Mouse (Mus musculus) lung, embryonic 16.5 days (tissue): ENCODE results near the gene Eif1b. TPM values are rescaled to one million over a fixed set of nuclear protein-coding genes. Genes with fewer than 3 reads are reported as not detected.

Experiments
- ATAC-seq: fragments of 200-750 bp; cut with Nextera tagmentation; 2 replicates; pipeline ENCODE4 v1.8.0; 2017; ENCODE audit warnings: low read depth, mild to moderate bottlenecking, moderate library complexity
- H3K27ac ChIP-seq: fragments of 300-500 bp; sonication (generic); 2 replicates; pipeline ENCODE4 v1.5.1; 2014; ENCODE audit warnings: mild to moderate bottlenecking, control low read depth, low read length
- H3K27me3 ChIP-seq: fragments of 300-500 bp; sonication (generic); 2 replicates; pipeline ENCODE4 v1.6.1; 2014; ENCODE audit warnings: low read depth, low read length, mixed read lengths; ENCODE audit not compliant: control insufficient read depth, insufficient read depth
- H3K36me3 ChIP-seq: fragments of 300-500 bp; sonication (generic); 2 replicates; pipeline ENCODE4 v1.6.1; 2014; ENCODE audit warnings: low read length; ENCODE audit not compliant: control insufficient read depth, insufficient read depth
- H3K4me1 ChIP-seq: fragments of 300-500 bp; sonication (generic); replicated peaks from 2 replicates; pipeline ENCODE4 v1.6.1; 2014; ENCODE audit warnings: low read length, mixed read lengths; ENCODE audit not compliant: control insufficient read depth, insufficient read depth
- H3K4me2 ChIP-seq: fragments of 300-500 bp; sonication (generic); 2 replicates; pipeline ENCODE4 v1.6.1; 2014; ENCODE audit warnings: low read depth, low read length, control low read depth
- H3K4me3 ChIP-seq: fragments of 300-500 bp; sonication (generic); 2 replicates; pipeline ENCODE4 v1.5.1; 2014; ENCODE audit warnings: mild to moderate bottlenecking, low read length, control low read depth
- H3K9ac ChIP-seq: fragments of 300-500 bp; sonication (generic); 2 replicates; pipeline ENCODE4 v1.6.1; 2014; ENCODE audit warnings: low read length, control low read depth
- H3K9me3 ChIP-seq: fragments of 300-500 bp; sonication (generic); 2 replicates; pipeline ENCODE4 v1.6.1; 2016; ENCODE audit warnings: low read length; ENCODE audit not compliant: control insufficient read depth
- WGBS: fragments of 180-500 bp; shearing (Covaris S2); extraction: QIAGEN DNeasy Blood & Tissue Kit; methylation state at CpG from one replicate; pipeline ENCODE4 v1.1.7; 2014; 5-methylcytosine and 5-hydroxymethylcytosine counted together
- polyA plus RNA-seq: library from polyadenylated mRNA; unstranded; fragments of >200 nt; fragmentation: Nextera tagmentation; extraction: Ambion mirVana; gene quantifications from 2 replicates; pipeline ENCODE4 v1.2.1, GENCODE M21; 2015

The Eif1b gene
- polyA plus RNA-seq, 1 experiment from 2014 or later, result 173 TPM

- no peak overlapping the region for H3K9ac ChIP-seq
- 66% methylated on average over 8 of the region's 8 CpGs for WGBS
- ATAC-seq, result no peak
These were observed 24.7 kb downstream of the Eif1b start for GRCm38 (mm10) chr9:120516720-120517119.

GRCm38 (mm10) chr9:120518946-120519345 lies 26.9 kb downstream of the Eif1b start:
- Histone ChIP-seq H3K4me1 (no peaks in the 10 kb centered on the region), H3K4me2 (no peak overlapping the region), H3K27me3 (no peaks in the 10 kb centered on the region), H3K4me3 (no peak overlapping the region), H3K27ac (no peak overlapping the region), H3K9ac (no peak overlapping the region), H3K36me3 (no peaks in the 10 kb centered on the region), H3K9me3 (no peaks in the 10 kb centered on the region)
- WGBS, result 80% methylated on average over 3 of the region's 3 CpGs
- ATAC-seq, result no peak

More at GRCm38 (mm10) chr9:120516720-120517119, 24.7 kb downstream of the Eif1b start:
- no peak overlapping the region for H3K27ac ChIP-seq
- H3K27me3 ChIP-seq, result no peaks in the 10 kb centered on the region
- H3K9me3 ChIP-seq, result no peaks in the 10 kb centered on the region
- H3K4me2 ChIP-seq, result no peak overlapping the region
- H3K4me1 ChIP-seq, result no peaks in the 10 kb centered on the region
- no peak overlapping the region for H3K4me3 ChIP-seq
- H3K36me3 ChIP-seq, result no peaks in the 10 kb centered on the region

DNA sequence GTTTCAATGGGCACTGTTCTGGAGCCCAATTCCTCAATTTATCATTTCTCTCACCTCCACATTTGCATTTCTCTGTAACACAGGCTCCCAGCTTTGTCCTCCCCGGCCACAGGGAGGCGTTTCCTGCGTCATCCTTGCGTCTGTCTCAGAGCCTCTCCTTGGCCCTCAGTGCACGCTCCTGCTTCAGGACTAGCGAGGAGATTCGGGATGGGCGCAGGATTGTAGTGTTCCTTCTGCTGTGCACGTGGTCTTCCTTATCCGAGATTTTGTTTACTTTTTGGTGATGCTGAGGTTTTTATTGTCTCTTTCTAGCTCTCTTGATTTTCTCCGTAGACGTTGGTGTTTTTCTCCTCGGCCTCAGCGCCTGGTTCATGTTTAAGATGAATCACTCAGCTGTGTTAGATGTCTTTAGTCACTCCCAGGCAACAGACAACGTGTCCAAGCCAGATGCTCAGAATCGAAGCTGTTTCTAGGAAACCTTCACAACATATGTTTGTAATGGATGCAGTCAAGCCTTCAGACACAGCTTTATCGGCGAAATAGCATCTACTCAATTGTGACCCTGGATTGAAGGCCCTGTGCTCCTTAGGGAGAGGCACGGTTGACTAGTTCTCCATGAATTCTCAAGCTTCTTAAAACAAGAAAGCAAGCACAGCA lies 27.6 kb downstream of the Eif1b start:
- no peaks in the 10 kb centered on the region for H3K36me3 ChIP-seq
- H3K9me3 ChIP-seq, result no peaks in the 10 kb centered on the region
- no peak overlapping the region for H3K4me2 ChIP-seq
- H3K4me1 ChIP-seq, result no peaks in the 10 kb centered on the region
- no peak for ATAC-seq
- 44% methylated on average over 19 of the region's 19 CpGs for WGBS
- no peaks in the 10 kb centered on the region for H3K27me3 ChIP-seq
- no peak overlapping the region for H3K27ac ChIP-seq
- no peak overlapping the region for H3K4me3 ChIP-seq
- no peak overlapping the region for H3K9ac ChIP-seq

- no peak for ATAC-seq
- WGBS, result 38% methylated on average over 1 of the region's 1 CpGs
- Histone ChIP-seq H3K36me3 (no peaks in the 10 kb centered on the region), H3K27ac (no peak overlapping the region), H3K9ac (no peak overlapping the region), H3K4me2 (no peak overlapping the region), H3K27me3 (no peaks in the 10 kb centered on the region), H3K9me3 (no peaks in the 10 kb centered on the region), H3K4me1 (no peaks in the 10 kb centered on the region), H3K4me3 (no peak overlapping the region)
These were observed 29.1 kb downstream of the Eif1b start for GRCm38 (mm10) chr9:120521161-120521560.

DNA sequence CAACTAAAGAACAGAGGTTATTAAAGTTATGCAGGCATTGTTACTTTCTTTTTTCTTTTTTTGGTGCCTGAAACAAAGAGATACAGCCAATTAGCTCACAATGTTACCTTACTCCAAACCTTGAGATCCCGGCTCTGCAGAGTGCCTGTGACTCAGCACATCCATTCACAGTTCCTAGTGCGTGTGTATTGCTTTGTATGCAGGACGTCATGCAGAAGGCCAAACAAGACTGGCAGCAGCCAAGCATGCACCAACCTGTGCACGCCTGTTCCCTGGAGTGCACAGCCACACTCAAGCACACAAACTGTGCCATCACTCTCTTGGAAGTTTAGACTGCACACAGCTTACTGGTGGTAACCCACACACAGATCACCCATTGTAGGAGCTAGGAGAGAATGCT lies 35.2 kb downstream of the Eif1b start:
- Histone ChIP-seq H3K4me2 (no peak overlapping the region), H3K4me1 (no peaks in the 10 kb centered on the region), H3K36me3 (no peaks in the 10 kb centered on the region), H3K9ac (no peak overlapping the region), H3K27ac (no peak overlapping the region), H3K9me3 (no peaks in the 10 kb centered on the region), H3K4me3 (no peak overlapping the region), H3K27me3 (no peaks in the 10 kb centered on the region)
- WGBS, result 69% methylated on average over 4 of the region's 4 CpGs
- ATAC-seq, result no peak

DNA sequence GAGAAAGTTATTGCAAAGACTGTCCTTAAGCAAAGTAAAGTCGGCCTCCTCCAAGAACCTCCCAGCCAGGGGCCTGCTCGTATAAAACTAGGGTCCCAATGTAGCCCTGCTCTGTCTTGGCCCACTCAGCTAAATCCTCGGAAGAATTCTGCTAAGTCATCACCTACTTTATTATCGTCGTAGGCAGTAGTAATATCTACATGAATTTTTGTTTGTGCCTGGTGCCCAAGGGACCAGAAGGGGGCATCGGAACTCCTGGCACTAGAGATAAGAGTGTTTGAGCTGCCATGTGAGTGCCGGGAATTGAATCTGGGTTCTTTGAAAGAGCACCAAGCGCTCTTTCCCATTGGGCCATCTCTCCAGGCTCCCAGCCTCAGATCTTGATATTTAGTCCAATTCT lies 35.9 kb downstream of the Eif1b start:
- no peak overlapping the region for H3K4me2 ChIP-seq
- no peak overlapping the region for H3K4me3 ChIP-seq
- no peak overlapping the region for H3K9ac ChIP-seq
- ATAC-seq, result no peak
- no peaks in the 10 kb centered on the region for H3K36me3 ChIP-seq
- 85% methylated on average over 8 of the region's 8 CpGs for WGBS
- no peaks in the 10 kb centered on the region for H3K27me3 ChIP-seq
- no peaks in the 10 kb centered on the region for H3K4me1 ChIP-seq
- no peak overlapping the region for H3K27ac ChIP-seq
- no peaks in the 10 kb centered on the region for H3K9me3 ChIP-seq

GRCm38 (mm10) chr9:120528815-120529510 lies 36.9 kb downstream of the Eif1b start:
- Histone ChIP-seq H3K27ac (no peak overlapping the region), H3K27me3 (no peaks in the 10 kb centered on the region), H3K9me3 (no peaks in the 10 kb centered on the region), H3K4me3 (no peak overlapping the region), H3K36me3 (no peaks in the 10 kb centered on the region), H3K9ac (no peak overlapping the region), H3K4me1 (no peaks in the 10 kb centered on the region), H3K4me2 (no peak overlapping the region)
- WGBS, result 74% methylated on average over 17 of the region's 17 CpGs
- no peak for ATAC-seq

DNA sequence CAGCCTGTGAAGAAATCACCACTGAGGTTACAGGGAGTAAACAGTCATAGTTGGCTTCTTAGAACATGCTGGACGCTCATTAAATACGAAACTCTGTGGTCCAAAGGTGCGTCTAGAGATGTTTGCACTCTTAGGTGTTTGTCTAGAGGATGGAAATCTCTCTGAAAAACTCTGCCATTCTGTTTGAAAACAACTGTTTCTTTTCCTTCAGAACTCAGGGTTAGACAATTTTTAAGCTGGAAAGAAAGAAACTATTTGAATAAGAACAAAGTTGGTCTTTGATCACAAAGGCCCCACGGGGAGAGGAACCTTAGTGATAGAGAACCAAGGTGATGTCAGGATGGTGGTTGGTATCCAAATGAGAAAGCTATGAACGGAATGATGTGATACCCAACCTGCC lies 38.4 kb downstream of the Eif1b start:
- H3K27me3 ChIP-seq, result no peaks in the 10 kb centered on the region
- 72% methylated on average over 5 of the region's 5 CpGs for WGBS
- H3K27ac ChIP-seq, result no peak overlapping the region

GRCm38 (mm10) chr9:120532062-120532461 lies 40.0 kb downstream of the Eif1b start:
- H3K9me3 ChIP-seq, result no peaks in the 10 kb centered on the region
- no peaks in the 10 kb centered on the region for H3K36me3 ChIP-seq
- no peaks in the 10 kb centered on the region for H3K27me3 ChIP-seq
- H3K4me3 ChIP-seq, result no peak overlapping the region
- H3K4me1 ChIP-seq, result no peaks in the 10 kb centered on the region
- no peak overlapping the region for H3K27ac ChIP-seq
- 81% methylated on average over 6 of the region's 6 CpGs for WGBS
- H3K4me2 ChIP-seq, result no peak overlapping the region
- H3K9ac ChIP-seq, result no peak overlapping the region
- no peak for ATAC-seq

More for the DNA sequence above, 38.4 kb downstream of the Eif1b start:
- no peak overlapping the region for H3K4me2 ChIP-seq
- ATAC-seq, result no peak
- H3K4me3 ChIP-seq, result no peak overlapping the region
- H3K36me3 ChIP-seq, result no peaks in the 10 kb centered on the region
- H3K9me3 ChIP-seq, result no peaks in the 10 kb centered on the region
- no peaks in the 10 kb centered on the region for H3K4me1 ChIP-seq
- H3K9ac ChIP-seq, result no peak overlapping the region
